Mouse (Mus musculus): ENCODE results near the gene Zfp444. TPM values are rescaled to one million over a fixed set of nuclear protein-coding genes. Genes with fewer than 3 reads are reported as not detected.

Gene Zfp444
- total and polyA plus RNA-seq, 3 experiments, result 10.9 to 12.7 (median 11.0) TPM

DNA sequence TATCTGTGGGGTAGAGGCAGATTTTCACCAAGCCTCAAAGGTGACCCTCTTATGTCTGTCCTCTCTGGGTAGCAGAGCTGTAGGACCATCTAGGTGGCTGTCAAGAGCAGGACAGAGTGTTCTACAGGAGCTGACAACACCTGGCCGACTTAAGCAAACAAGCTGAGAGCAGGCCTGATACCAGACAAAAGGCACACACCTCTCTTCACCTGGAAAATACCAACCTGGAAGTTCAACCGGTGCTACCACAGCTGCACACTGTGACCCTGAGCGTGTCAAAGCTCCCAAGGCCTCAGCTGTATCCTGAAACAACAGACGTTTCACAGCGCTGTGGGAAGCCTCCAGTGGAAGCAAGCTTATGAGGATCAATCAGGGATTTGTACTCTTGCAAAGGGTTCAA, 24.3 kb upstream of the Zfp444 start:
- Histone ChIP-seq H3K4me1 (ENCODE audit: control insufficient read depth, insufficient read depth, low read length) (peaks cover 51% of the 10 kb centered on the region), H3K27me3 (ENCODE audit: control insufficient read depth, insufficient read depth, low read length) (no peaks in the 10 kb centered on the region), H3K36me3 (ENCODE audit: control insufficient read depth, insufficient read depth, low read length) (peaks cover 13% of the 10 kb centered on the region), H3K79me2 (replicated peaks; ENCODE audit: control insufficient read depth, insufficient read depth, low read length) (peaks cover 9% of the 10 kb centered on the region), H3K9ac (ENCODE audit: low read depth, low read length) (no peak overlapping the region), H3K4me3 (no peak overlapping the region), H3K27ac (peak overlapping the region; percentile 44)
- WGBS, result 30% methylated on average over 5 of the region's 5 CpGs
- TF ChIP-seq POLR2A (IDR thresholded peaks at IDR 0.05; ENCODE audit: insufficient read depth, low read depth, low read length), result no peak
- TF ChIP-seq EP300 (IDR thresholded peaks at IDR 0.05; ENCODE audit: insufficient read depth, low read depth, low read length), result no peak
- TF ChIP-seq CTCF (IDR thresholded peaks at IDR 0.05), result no peak
- intact Hi-C loops (cut with DNase I), result loop anchor here (10.0 kb wide), 1 partner anchor 1493 kb away; the partner anchor contains the start of gene Ppp6r1
- no peak for DNase-seq

DNA sequence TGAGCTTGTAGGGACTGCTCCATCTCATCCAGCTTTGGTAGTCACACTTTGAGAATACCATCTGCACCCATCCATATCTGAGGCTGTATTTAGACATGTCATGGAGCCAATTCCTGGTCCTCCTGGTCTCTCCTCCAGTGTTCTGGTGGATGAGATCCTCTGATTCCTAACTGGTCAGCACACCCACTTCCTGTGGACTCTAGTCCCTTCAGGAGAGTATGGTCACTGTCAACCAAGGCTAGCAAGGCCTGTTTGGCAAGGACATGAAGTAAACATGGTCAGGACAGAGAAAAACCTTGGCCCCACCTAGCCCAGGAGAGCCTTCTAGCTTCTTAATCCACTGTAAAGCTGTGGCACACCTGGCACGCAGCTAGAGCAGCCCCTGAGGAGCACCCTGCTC, 20.8 kb upstream of the Zfp444 start:
- H3K4me1 ChIP-seq (ENCODE audit: control insufficient read depth, insufficient read depth, low read length), result peaks cover 44% of the 10 kb centered on the region
- no peak overlapping the region for H3K9ac ChIP-seq (ENCODE audit: low read depth, low read length)
- DNase-seq, result no peak
- 34% methylated on average over 1 of the region's 1 CpGs for WGBS
- H3K27ac ChIP-seq, result peak overlapping the region; percentile 57
- intact Hi-C loops (cut with DNase I), result no loop called here
- H3K36me3 ChIP-seq (ENCODE audit: control insufficient read depth, insufficient read depth, low read length), result peaks cover 12% of the 10 kb centered on the region
- H3K79me2 ChIP-seq (replicated peaks; ENCODE audit: control insufficient read depth, insufficient read depth, low read length), result peaks cover 8% of the 10 kb centered on the region
- H3K27me3 ChIP-seq (ENCODE audit: control insufficient read depth, insufficient read depth, low read length), result no peaks in the 10 kb centered on the region
- H3K4me3 ChIP-seq, result no peak overlapping the region
- no peak for TF ChIP-seq CTCF (IDR thresholded peaks at IDR 0.05)
- TF ChIP-seq EP300 (IDR thresholded peaks at IDR 0.05; ENCODE audit: insufficient read depth, low read depth, low read length), result no peak
- no peak for TF ChIP-seq POLR2A (IDR thresholded peaks at IDR 0.05; ENCODE audit: insufficient read depth, low read depth, low read length)

DNA sequence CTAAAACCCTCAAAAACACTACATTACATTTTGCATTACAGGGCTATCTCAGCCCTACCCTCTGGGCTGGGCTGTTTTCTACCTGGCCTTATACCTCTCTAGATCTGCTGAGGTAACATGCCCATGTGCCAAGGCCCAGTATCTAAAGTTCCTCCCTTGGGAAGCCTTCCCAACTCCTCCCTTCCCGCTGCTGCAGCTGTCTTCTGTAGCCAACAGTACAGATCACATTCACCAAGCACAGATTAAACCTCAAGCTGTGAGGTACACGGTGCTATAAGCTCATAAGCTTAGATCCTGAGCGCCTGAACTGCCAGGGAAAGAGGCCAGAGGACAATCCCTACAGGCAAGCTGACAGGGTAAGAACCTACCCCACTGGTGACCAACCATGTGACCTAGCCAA, 20.0 kb upstream of the Zfp444 start:
- Histone ChIP-seq H3K4me1 (ENCODE audit: control insufficient read depth, insufficient read depth, low read length) (peaks cover 43% of the 10 kb centered on the region), H3K4me3 (no peak overlapping the region), H3K9ac (ENCODE audit: low read depth, low read length) (no peak overlapping the region), H3K27me3 (ENCODE audit: control insufficient read depth, insufficient read depth, low read length) (no peaks in the 10 kb centered on the region), H3K27ac (peak overlapping the region; percentile 57), H3K79me2 (replicated peaks; ENCODE audit: control insufficient read depth, insufficient read depth, low read length) (peaks cover 8% of the 10 kb centered on the region), H3K36me3 (ENCODE audit: control insufficient read depth, insufficient read depth, low read length) (peaks cover 12% of the 10 kb centered on the region)
- 0 out of 2 replicates have a peak, but pooled peaks have one; percentile 11 for TF ChIP-seq EP300 (IDR thresholded peaks at IDR 0.05; ENCODE audit: insufficient read depth, low read depth, low read length)
- TF ChIP-seq POLR2A (IDR thresholded peaks at IDR 0.05; ENCODE audit: insufficient read depth, low read depth, low read length), result no peak
- 24% methylated on average over 3 of the region's 3 CpGs for WGBS
- DNase-seq, result peak in 1 of 2 experiments; percentile 26
- intact Hi-C loops (cut with DNase I), result no loop called here

DNA sequence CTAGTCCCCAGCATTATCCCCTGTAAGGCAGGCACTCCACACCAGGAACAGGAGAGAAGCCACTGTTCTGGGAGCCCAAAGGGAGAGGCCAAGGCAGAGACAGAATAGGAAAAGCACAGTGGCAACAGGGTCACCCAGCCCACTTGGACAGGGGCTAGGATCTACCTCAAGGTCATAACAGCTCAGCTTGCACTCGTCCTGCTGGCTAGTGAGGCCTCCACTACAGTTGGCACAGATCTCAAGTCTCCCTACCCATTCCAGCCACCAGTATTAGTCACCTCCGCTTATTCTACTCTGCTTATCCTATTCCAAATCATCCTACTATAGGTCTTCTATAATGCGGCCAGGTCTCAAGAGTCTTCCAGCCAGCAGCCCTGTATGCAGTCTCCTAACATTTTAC, 18.9 kb upstream of the Zfp444 start:
- intact Hi-C loops (cut with DNase I), result no loop called here
- Histone ChIP-seq H3K4me1 (ENCODE audit: control insufficient read depth, insufficient read depth, low read length) (peaks cover 36% of the 10 kb centered on the region), H3K36me3 (ENCODE audit: control insufficient read depth, insufficient read depth, low read length) (peaks cover 8% of the 10 kb centered on the region), H3K27ac (peak overlapping the region; percentile 99), H3K9ac (ENCODE audit: low read depth, low read length) (no peak overlapping the region), H3K4me3 (no peak overlapping the region), H3K79me2 (replicated peaks; ENCODE audit: control insufficient read depth, insufficient read depth, low read length) (peaks cover 8% of the 10 kb centered on the region), H3K27me3 (ENCODE audit: control insufficient read depth, insufficient read depth, low read length) (no peaks in the 10 kb centered on the region)
- TF ChIP-seq EP300 (IDR thresholded peaks at IDR 0.05; ENCODE audit: insufficient read depth, low read depth, low read length), result no peak
- TF ChIP-seq POLR2A (IDR thresholded peaks at IDR 0.05; ENCODE audit: insufficient read depth, low read depth, low read length), result no peak
- TF ChIP-seq CTCF (IDR thresholded peaks at IDR 0.05), result no peak
- 36% methylated on average over 3 of the region's 3 CpGs for WGBS
- no peak for DNase-seq

DNA sequence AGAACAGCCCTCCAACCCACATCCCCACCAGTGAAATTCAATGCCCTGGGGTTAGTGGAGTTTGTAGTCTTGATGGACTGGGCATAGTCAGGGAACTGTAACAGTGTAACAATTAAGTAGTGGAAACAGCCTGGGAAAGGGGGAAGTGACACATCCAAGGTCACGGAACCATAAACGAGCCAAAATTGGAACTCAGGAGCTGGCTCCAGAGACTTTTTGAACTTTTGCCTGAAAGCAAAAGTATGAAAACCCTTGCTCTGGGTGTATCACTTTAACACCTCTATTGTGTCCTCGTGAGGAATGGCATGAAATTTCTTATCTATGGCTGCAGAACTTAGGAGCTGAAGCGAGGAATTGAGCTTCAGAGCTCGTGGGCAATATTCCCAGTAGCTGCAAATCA, 17.9 kb upstream of the Zfp444 start:
- Histone ChIP-seq H3K9ac (ENCODE audit: low read depth, low read length) (peak overlapping the region; percentile 20), H3K36me3 (ENCODE audit: control insufficient read depth, insufficient read depth, low read length) (peaks cover 8% of the 10 kb centered on the region), H3K79me2 (replicated peaks; ENCODE audit: control insufficient read depth, insufficient read depth, low read length) (peaks cover 5% of the 10 kb centered on the region; the same call in 1 of the 2 replicates), H3K4me3 (peak overlapping the region; percentile 99), H3K27me3 (ENCODE audit: control insufficient read depth, insufficient read depth, low read length) (no peaks in the 10 kb centered on the region), H3K4me1 (ENCODE audit: control insufficient read depth, insufficient read depth, low read length) (peaks cover 32% of the 10 kb centered on the region), H3K27ac (peak overlapping the region; percentile 99)
- TF ChIP-seq POLR2A (IDR thresholded peaks at IDR 0.05; ENCODE audit: insufficient read depth, low read depth, low read length) (no peak), EP300 (IDR thresholded peaks at IDR 0.05; ENCODE audit: insufficient read depth, low read depth, low read length) (no peak), CTCF (IDR thresholded peaks at IDR 0.05) (no peak)
- intact Hi-C loops (cut with DNase I), result no loop called here
- WGBS, result 5% methylated on average over 5 of the region's 5 CpGs
- DNase-seq, result no peak

DNA sequence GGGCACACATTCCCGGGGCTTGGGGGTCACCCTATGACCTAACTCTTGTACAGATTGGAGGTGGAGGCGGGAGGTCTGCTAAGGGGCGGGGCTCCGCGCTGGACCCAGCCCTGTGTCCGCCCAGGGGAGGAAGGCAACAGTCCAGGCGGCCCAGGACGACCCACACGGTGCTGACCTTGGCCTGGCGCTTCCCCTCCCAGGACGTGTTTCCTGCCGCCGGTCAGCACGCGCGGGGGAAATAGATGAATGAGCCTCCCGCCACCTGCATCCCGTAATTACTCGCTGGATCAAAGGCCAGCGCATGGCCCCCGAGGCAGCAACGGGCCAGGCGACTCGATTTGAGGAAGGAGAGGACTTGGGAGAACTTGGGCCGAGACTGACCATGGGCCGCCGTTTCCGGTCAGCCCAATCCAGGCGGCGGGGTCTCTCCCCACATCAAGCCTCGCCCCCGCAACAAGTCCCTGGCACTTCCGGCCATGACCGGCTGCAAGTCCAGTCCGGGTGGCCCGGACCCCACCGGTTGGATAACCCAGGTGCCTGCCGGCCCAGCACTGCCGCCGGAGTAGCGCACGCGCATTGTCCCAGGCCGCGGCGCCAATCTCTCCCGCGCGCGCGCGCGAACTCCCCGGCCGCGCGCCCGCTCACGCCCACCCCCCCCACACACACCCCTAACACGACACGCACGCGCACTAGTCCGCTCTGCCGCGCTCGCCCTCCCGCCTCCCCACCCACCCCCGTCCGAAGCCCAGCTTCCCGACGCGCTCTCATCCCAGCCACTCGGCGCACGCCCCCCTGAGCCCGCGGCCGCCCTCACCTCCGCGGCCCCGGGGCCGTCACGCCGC, 16.8 kb upstream of the Zfp444 start:
- Histone ChIP-seq H3K27ac (peak overlapping the region; percentile 99), H3K4me1 (ENCODE audit: control insufficient read depth, insufficient read depth, low read length) (peaks cover 32% of the 10 kb centered on the region), H3K36me3 (ENCODE audit: control insufficient read depth, insufficient read depth, low read length) (peaks cover 8% of the 10 kb centered on the region), H3K9ac (ENCODE audit: low read depth, low read length) (peak overlapping the region; percentile 83), H3K79me2 (replicated peaks; ENCODE audit: control insufficient read depth, insufficient read depth, low read length) (peaks cover 5% of the 10 kb centered on the region; the same call in 1 of the 2 replicates), H3K27me3 (ENCODE audit: control insufficient read depth, insufficient read depth, low read length) (no peaks in the 10 kb centered on the region), H3K4me3 (peak overlapping the region; percentile 99)
- under 1% methylated on average over 71 of the region's 85 CpGs for WGBS
- TF ChIP-seq EP300 (IDR thresholded peaks at IDR 0.05; ENCODE audit: insufficient read depth, low read depth, low read length) (peak; percentile 6; the same call in 1 of the 2 replicates), CTCF (IDR thresholded peaks at IDR 0.05) (no peak), POLR2A (IDR thresholded peaks at IDR 0.05; ENCODE audit: insufficient read depth, low read depth, low read length) (peak; percentile 82)
- DNase-seq, result peak; percentile 89 to 90
- intact Hi-C loops (cut with DNase I), result loop anchor here (5.0 kb wide), 1 partner anchor 132 kb away; the partner anchor contains the start of gene Zfp667

All from heart, adult 2 months (tissue).